Mouse (Mus musculus) E14TG2a.4 (cell line): Measurements from ENCODE around the gene Asic1.

Experiments used
- CTCF ChIP-seq: conservative IDR thresholded peaks from 2 replicates; pipeline ENCODE4 v1.5.1; 2014; ENCODE audit warnings: low read length
- NANOG ChIP-seq: IDR thresholded peaks from 2 replicates; pipeline ENCODE4 v1.6.1; 2014; ENCODE audit warnings: borderline replicate concordance, low read length, mixed read lengths

GRCm38 (mm10) chr15:99691976-99692375, 21.8 kb downstream of the Asic1 start:
- TF ChIP-seq CTCF (no peak), NANOG (no peak)
